Mouse (Mus musculus) right cerebral cortex, adult 2 months (tissue): ENCODE results near the gene Uggt1.
A peak's percentile ranks its signal among the peaks of the same experiment; 100 is the strongest.

Experiments
- DNase-seq, 2 experiments: peaks; one replicate each; pipeline ENCODE4 v3.0.0; 2021 to 2022; ENCODE audit warnings: low spot score in 2 of 2

Uggt1 gene

DNA sequence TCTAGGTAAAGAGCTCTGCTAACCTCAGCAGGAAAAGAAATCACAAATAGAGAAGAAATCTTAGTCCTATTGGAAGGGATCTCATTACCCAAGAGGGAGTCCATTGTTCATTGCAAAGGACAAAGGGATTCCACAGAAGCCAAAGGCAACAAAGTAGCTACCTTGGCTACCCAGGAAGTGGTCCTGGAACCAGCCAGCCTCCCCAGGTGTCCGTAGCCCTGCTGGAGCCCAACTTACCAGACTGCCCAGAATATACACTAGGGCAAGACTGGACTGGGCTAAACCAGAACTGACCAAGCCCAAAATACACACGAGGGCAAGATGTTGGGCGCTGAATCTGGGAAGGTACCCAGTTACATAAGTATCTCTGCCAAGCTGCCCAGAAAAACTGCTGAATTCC, 129.7 kb downstream of the Uggt1 start:
- DNase-seq = no peak

DNA sequence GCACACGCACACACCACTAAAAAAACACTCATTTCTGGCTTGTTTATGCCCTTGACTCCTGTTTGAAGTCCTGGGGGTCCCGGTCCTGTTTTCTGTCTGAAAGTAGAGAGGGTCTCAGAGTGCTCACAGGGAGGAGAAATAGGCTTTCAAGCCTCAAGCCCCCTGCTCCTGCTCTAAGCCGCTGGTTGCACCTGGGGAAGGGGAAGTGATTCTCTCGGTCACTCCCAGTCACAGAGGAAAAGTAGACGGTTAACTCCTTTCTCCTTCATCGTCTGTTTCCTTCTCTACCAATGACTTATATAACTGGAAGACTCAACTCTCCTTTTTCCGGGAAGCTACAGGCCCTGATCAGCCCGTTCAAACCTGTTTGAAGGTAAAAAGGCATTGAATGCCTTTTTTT, 130.8 kb downstream of the Uggt1 start:
- DNase-seq = no peak

DNA sequence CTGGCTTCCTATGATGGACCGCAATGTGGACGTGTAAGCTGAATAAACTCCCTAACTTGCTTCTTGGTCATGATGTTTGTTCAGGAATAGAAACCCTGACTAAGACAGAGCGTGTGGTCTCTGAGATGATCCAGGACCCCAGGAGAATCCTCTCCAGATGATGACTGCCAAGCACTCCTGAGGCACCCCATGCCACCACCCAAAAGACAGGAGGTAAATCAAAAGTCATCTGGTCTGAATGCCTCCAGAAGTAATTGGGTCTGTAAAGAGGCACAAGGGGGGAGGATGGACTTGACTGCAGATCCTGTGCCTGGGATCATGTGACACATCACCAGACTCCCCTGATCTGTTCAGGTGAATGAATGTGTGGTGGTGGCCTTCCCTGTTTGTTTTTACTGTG, 131.9 kb downstream of the Uggt1 start:
- no peak for DNase-seq

DNA sequence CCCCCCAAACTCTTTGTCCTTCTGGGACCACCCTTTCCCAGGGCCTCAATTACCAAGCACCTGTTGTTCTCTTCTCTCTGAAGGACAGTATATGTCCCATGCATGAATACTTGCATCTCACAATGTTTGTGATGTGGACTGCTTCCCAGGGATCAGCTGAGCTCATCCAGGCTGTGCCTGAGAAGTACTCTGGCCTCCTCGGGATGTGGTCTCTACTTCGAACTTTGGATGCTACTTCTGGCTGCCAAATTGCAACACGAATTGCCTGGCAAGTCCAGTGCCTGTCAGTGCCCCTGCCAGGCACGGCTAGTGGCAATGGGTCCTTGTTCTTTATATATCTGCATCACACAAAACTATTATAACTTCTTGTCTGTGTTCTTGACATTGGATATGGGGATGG, 134.5 kb downstream of the Uggt1 start:
- DNase-seq = no peak

DNA sequence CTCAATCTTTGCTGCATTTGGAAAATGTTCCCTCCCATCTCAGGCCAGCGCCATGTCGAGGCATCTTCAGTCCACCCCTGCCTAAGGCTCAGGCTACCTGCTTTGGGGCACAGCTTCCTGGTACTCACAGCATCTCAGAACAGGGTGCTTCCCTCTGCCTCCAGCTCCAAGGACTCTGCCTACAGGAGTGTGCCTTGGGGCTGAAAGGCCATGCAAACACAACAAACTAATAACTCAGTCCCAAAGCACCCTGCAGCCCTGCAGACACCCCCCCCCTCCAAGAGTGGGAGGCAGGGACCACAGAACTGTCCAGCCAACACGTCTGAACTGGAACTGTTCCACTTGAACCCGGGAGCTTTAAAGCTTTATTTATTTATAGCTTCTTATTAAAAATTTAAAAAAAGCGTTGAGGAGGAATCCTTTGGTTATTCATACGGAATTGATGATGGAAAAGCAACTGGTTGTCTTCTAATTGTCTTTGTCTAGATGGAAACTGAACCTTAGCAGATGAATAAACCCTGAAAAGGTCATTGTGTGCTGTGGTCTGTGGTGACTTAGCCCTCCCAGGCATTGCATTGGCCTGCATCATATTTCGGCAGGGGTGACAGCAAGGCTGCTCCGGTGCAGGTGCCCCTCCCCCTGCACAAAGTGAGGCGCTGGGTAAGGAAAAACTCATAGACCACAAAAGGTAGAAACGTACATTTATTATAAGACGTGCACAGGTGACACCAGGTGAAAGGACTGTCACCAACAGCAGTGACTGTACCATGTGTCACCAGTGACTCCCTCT, 138.4 kb downstream of the Uggt1 start:
- DNase-seq = no peak

DNA sequence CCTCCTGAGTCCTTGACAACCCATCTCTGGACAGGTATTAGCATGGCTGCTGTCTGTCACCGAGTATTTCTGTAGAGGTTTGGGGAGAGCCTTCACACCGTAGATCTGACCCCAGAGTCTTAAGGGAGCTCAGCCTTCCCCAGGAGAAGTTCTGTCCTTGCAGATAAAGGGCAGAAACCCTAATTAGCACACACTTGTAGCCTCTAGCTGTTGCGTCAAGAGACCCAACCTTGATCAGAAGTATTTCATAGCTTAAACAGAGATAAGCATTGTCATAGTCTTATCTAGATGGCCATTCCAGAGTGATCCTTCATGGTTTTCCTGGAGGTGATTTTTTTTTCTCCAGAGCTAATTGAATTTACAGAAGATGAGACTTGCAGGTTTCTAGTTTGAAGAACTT, 144.1 kb downstream of the Uggt1 start:
- DNase-seq = no peak

DNA sequence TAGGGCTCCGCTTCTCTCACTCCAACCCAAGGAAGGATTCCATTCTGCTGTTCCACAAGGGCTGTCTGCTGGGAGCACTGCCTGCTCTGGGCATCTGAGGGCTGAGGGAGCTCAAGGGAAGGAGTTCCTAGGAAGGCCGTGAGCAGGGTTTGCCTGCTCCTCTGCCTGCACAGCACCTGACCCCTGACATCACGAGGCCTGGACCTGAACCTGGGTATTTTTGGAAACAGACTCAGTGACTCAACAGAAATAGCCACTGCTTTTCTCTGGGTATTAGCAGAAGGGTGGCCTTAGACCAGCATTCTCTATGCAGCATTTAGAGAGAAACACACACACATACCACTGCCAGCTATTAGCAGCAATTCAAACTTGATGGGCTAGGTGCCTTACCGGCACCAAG, 146.1 kb downstream of the Uggt1 start:
- no peak for DNase-seq

DNA sequence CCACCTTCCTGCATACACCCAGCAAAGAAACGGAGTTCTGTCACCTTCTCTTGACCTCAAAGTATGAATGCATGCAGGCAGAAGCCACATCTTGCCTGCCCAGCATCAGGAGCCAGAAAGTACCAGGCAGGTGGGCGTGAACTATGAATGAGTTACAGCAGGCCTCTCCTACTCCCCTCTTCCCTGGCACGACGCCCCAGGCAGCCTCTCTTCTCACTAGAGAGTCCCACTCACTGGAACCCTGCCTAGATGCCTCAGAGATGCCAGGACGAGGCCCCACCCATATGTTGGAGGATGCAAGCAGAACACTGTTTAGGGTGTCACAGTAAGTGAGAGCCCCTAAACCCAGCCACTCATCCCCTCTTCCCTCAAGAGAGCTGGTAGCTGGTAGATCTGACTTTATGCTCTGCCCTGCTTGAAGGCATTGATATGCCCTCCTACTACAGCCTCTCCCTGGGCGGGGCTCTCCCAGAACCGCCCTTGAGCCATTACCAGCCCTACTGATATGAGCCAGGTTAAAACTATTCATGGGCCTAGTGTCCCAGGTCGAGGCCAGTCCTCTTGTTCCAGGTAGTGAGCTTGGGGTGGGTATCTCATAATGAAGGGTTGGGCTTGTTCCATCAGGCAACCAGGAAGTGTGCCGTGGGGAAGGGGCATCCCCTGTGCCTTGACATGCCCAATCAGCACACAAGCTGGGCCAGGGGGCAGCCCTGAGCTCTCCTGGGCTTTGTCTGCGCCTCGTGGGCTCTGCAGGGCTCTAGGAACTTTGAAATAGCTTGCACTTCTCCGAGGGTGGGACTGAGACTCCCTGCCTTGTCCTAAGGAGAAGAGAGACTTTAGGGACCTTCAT, 148.9 kb downstream of the Uggt1 start:
- DNase-seq = peak; percentile 93 to 94

DNA sequence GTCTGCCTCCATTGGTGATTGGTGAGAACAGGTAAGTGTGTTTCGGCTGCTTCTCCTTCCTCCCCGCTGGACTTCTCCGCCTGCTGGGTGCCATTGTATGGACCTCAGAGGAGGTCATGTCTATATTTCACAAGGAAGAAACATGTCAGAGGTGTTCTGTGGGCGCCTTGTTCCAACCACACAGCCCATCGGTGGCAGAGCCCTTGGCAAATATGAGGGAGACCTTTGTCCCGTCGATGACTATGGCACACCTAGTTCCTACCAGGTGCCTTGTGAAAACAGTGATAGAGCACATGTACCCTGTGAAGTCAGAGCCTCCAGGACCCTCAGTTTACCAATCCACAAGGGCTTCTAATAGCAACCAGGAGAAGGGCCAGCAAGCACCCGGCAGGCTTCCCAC, 150.8 kb downstream of the Uggt1 start:
- no peak for DNase-seq

DNA sequence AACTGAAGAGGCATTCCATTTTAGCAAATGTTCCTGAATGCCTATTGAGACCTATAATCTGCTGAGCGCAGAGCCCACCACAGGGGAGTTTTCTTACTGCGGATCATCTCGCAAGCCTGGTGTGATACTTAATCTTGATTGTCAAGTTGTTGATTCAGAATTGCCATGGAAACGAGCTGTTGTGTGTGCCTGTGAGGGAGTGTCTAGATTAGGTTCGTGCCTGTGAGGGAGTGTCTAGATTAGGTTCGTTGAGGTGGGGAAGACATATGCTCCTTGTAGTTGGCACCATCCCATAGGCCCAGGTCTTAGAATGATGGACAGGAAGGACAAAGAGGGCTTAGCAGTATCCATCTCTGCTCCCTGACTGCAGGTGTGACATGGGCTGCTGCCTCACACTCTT, 153.3 kb downstream of the Uggt1 start:
- no peak for DNase-seq

DNA sequence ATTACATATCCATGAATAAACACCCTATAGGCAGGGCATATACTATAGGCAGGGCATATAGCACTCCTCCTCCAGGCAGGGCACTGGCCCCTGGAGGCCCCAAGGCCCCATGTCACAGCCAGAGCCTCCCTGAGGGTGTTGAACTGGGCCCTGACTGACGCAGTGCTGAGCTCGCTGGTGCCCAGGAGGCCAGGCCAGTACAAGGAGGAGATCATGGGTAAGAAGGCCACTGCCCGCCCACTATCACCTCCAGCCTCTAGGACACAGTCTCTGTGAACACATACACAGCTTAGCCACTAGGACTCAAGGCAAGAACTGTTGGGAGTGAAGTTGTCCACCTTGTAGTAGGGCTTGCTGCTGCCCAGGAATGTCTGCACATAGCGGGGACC, 153.8 kb downstream of the Uggt1 start:
- no peak for DNase-seq
